Mouse (Mus musculus) embryo, embryonic 10.5 days (tissue): ENCODE results near the gene Dusp7.

Experiments
- DNase-seq: peaks from one replicate; pipeline ENCODE4 v3.0.0-alpha.2; 2015; ENCODE audit warnings: low spot score

Dusp7 gene

GRCm38 (mm10) chr9:106386181-106386864 lies 17.9 kb downstream of the Dusp7 start:
- no peak for DNase-seq

DNA sequence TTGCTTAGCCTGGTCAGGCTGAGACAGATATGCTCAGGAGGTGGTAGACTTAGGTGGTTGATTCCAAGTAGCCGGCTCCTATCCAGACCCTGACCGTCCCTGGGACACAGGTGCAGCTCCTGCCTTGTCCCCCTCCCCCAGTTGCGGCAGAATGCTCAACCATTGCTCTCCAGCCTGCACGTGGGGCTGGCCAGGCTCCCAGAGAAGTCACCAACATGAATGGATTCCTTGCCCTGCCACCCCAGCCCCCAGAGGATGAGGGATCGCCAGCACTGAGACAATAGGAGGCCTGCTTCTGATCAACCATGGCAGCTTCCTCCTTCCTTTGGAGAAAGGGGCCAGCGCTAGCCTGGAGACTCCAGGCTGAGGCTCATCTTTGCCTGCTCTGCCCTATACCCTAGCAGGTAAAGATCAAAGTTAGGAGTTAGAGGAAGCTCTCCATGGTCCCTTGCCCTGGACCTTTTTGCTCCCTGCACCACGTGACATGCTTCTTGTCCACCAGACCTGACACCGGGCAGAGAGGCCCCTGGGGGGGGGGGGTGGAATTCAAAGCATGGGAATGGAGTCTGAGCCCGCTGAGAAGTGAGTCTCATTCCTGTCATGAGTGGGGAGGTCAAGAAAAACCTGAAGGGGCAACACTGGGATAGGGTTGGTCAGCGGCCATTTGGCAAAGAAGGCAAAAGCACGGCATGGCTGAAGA lies 24.5 kb downstream of the Dusp7 start:
- no peak for DNase-seq

- DNase-seq, result no peak
Measured at GRCm38 (mm10) chr9:106393548-106393947, 25.1 kb downstream of the Dusp7 start.

DNA sequence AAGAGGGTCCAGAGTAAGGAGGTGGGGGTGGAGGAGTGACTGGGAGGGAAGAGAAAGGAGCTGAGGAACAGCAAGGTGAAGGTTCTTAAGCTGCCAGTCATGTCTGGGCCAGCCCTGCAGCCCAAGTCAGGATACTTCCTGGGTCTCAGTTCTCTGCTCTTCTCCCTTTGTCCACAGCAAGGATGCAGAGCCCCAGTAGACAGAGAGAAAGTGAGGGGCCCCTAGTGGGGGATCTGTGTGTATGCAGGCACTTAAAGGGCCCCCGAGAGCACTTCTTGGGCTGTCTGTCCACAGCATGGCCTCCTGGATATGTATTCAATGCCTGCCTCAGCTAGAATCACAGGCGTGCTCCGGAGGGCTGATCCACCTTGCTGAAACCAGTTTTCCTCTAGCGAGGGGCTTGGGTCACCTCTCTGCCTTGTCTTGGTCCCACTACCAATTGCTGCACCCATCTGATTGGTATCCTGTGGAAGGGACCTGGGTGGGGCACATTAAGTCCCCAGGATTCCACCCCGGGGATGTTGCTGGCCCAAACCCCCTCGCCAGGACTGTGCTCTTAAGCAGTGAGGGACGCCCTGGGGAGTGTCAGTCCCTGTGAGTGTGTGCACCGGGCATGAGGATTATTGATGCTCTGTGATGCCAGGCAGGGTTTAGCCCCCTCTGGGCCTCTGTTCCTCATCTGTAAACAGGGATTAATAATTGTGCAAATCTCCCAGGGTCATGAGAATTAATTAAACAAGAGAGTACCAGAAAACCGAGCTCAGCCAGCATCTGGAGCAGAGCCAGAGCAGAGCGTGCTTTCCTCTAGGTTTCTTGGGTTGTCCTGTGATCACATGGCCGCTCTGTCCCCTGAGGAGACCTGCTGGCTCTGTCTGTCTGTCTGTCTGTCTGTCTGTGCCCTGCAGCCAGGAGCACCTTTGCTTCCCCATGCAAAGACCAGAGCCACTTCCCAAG lies 26.5 kb downstream of the Dusp7 start:
- DNase-seq, result peak; percentile 71

DNA sequence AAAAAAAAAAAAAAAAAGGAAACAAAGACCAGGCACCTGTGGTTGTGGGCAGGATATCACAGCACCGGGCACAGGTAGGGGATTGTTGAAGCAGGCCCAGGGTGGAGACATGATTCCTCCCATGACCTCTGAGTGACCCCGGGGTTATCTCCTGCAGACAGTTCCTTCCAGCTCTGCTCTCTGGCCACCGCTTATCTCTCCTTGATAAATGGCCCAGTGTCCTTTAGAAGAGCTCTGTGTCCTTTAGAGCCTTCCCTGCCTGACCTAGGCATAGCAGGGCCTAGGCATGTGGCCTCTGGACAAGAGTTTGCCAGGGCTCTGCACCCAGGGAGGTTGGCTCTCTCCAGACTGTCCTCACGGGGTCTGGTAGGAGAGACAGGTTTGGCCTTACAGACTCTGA lies 29.3 kb downstream of the Dusp7 start:
- no peak for DNase-seq

DNA sequence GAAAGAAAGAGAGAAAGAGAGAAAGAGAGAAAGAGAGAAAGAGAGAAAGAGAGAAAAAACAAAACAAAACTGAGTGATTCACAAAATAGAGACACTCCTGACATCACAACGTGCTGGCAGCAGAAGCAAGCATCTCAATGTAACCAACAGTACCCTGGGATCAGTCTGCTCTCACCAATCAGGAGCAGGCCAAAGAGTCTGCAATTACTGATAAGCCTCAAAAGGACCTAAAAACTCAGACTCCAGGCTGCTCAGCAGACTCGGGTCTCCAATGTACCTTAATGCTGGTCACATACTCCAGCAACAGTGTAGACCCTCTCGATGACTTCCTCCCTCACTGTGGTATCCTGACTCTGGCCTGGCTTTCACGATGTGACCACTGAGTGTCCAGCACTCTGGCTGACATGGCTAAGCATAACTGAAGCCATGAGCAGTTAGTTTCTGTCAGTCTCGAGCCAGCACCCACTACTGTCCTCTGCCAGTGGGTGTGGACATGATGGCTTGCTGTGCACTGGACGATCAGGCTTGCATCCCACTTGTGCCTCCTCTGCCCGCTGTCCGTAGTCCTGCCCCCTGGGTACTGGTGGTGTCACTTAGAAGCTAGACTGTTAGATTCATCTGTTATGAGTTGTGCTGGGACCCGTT lies 30.4 kb downstream of the Dusp7 start:
- no peak for DNase-seq

DNA sequence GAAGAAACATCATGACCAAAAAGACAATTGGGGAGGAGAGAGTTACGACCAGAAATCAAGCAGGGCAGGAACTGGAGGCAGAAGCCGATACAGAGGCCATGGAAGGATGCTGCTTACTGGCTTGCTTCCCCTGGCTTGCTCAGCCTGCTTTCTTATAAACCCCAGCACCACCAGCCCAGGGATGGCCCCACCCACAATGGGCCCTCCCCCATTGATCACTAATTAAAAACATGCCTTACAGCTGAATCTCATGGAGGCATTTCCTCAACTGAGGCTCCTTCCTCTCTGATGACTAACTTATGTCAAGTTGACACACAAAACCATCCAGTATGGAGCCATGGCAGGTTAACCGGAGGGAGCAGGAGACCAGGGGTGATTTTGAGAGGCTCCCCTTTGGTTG lies 31.4 kb downstream of the Dusp7 start:
- DNase-seq, result no peak

DNA sequence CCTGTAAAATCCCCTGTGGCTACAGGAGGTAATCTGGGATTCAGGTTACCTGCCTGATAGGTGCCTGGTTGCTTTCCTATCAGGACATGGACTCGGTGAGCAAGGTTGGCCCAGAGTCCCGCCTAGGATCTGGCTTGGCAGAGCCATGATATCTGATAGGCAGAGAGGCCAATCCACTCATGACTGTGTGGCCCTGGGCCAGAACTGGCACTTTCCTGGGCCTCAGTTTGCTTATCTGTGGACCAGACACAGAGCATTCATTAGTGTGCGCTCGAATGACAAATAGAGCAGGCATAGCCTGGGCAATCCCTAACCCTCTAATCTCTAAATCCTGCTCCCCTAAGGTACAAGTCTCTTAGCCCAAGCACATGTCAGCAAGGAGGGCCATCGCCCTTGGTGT lies 33.7 kb downstream of the Dusp7 start:
- DNase-seq, result no peak

GRCm38 (mm10) chr9:106402607-106403375 lies 34.4 kb downstream of the Dusp7 start:
- no peak for DNase-seq

DNA sequence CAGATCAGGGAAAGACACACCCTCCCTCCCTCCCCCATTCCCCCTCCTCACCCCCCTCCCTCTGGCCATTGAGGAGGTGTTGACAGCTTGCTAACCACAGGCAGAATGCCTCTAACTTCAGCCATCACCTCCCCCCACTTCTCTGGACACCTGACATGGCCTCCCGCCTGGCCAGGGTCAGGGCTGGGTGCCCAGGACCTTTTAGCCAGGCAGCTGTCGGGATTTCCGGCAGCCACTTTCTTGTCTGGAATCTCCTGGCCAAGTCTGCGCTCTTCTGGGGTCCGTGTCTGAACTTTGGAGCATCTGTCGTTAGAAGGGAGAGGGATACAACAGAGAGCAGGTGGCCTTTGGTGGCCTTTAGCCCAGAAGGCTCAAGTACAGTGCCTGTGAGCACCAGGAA lies 36.8 kb downstream of the Dusp7 start:
- peak; percentile 56 for DNase-seq

- DNase-seq, result no peak
Measured at GRCm38 (mm10) chr9:106406443-106407078, 38.1 kb downstream of the Dusp7 start.

DNA sequence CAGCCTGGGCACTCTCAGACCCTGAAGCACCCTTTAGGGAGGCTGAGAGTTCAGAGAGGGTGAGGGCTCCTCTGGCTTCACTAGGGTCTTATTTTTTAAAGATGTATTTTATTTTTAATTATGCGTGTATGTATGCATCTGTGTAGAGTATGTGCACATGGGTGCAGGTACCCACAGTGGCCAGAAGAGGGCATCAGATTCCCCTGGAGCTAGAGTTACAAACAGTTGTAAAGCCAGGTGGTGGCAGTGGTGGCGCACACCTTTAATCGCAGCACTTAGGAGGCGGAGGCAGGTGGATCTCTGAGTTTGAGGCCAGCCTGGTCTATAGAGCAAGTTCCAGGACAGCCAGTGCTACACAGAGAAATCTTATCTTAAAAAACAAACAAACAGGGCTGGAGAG lies 40.7 kb downstream of the Dusp7 start:
- DNase-seq, result no peak

GRCm38 (mm10) chr9:106410086-106410650 lies 41.7 kb downstream of the Dusp7 start:
- no peak for DNase-seq

- DNase-seq, result no peak
Measured at GRCm38 (mm10) chr9:106411091-106411594, 42.7 kb downstream of the Dusp7 start.

- DNase-seq, result no peak
Measured at GRCm38 (mm10) chr9:106411729-106412128, 43.3 kb downstream of the Dusp7 start.

DNA sequence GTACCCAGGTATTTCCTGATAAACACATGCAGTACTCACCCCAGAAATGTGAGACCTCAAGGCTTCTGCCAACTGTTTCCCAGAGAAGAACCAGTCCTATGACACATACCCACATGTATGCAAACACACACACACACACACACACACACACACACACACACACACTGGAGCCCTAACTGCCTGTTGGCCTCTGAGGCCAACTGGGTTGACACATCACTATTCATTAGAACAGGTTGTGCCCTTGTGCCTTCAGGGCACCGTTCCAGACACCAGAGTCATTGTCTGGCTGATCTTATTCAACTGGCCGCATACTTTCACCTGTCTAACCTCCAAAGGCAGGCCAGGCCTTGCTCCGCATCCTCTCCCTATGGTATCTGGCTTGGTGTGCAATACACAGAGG lies 43.8 kb downstream of the Dusp7 start:
- DNase-seq, result no peak

GRCm38 (mm10) chr9:106413606-106414005 lies 45.2 kb downstream of the Dusp7 start:
- DNase-seq, result no peak

DNA sequence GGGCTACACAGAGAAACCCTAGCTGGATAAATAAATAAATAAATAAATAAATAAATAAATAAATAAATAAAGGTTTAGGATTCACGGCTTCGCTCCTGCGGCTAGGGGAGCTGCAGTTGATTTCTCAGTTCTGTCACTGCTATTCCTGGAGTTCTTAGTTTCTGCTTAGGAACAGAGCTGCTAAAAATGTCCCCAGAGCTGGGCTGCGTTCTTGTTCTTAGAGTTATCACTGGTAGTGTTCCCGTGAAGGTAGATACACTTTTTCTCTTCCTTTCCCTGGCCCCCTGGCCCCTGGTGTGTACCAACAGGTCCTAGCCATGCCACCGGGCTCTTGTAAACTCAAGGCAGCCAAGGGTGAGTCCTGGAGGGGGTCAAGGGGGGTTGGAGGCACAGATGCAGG lies 48.4 kb downstream of the Dusp7 start:
- no peak for DNase-seq

DNA sequence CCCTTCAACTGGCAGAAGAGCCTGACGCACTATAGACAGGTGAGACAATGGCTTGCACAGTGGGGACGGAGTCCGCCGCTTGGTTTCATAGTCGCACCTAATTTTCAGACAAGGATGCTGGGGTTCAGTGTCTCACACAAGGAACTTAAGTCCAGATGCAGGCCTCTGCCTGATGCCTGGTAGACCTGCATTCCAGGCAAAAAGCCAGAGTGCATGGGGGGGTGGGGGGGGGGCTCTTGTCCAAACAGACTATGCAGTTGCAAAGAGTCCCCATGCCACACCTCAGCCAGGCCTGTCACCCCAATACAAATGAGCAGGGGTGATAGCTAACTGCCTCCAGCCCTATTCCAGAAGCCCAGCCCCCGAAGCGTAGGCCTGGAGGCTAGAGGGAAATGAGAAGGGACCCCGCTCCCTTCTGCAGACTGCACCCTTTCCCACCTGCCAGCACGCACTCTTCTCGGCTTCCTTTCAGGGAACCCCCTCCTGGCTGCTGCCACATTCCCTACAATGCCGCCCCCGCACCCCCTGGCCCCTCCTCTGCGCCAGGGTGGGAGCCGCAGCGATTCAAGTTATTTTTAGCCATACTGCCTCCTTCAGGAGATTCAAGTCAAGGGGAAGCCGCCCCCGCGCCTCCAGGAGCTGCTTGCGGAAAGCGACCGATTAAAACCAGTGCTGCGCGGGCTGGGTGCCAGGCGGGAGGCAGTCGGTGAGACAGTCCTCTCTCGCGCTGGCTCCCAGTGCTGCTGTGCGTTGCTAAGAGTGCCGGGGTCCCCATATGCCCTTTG lies 49.6 kb downstream of the Dusp7 start:
- peak; percentile 74 for DNase-seq

DNA sequence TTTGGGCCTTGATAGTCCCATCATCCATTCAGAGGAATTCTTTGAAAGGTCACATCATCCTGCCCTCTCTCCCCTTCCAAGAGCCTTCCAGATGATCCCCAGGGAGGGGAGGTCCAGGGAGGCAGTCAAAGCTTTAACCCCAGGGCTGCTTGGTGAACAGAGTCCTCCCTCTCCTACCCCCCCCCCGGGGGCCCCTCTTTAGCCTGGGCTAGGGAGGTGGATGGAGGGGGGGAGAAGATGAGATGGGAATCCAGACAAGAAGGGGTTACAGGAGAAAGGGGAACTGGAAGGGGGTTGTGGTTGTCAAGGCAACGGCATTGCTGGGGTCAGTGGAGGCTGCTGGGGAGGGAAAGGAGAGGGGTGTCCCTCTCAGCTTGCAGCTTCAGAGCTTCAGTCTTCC lies 52.2 kb downstream of the Dusp7 start:
- peak; percentile 85 for DNase-seq
